Mouse (Mus musculus) hindbrain, postnatal 0 days (tissue): Measurements from ENCODE around the gene Gm19668. TPM values are rescaled to one million over a fixed set of nuclear protein-coding genes. Genes with fewer than 3 reads are reported as not detected.
"Not testable (repeated sequence)": the region's sequence is repeated elsewhere in the genome, so short reads cannot be mapped to it uniquely, and the experiment has no call there.

ENCODE experiments used
- ATAC-seq: fragments of 200-750 bp; cut with Nextera tagmentation; 2 replicates; pipeline ENCODE4 v1.8.0; 2017; ENCODE audit warnings: mild to moderate bottlenecking, moderate TSS enrichment, moderate library complexity
- DNase-seq: peaks from one replicate; pipeline ENCODE4 v3.0.0-alpha.2; 2015; ENCODE audit warnings: low spot score
- H3K27ac ChIP-seq: fragments of 300-500 bp; sonication (generic); 2 replicates; pipeline ENCODE4 v1.5.1; 2014; ENCODE audit warnings: mild to moderate bottlenecking
- H3K27me3 ChIP-seq: fragments of 300-500 bp; sonication (generic); 2 replicates; pipeline ENCODE4 v1.6.1; 2014; ENCODE audit warnings: low read length, mixed read lengths; ENCODE audit not compliant: insufficient read depth
- H3K36me3 ChIP-seq: fragments of 300-500 bp; sonication (generic); 2 replicates; pipeline ENCODE4 v1.6.1; 2014; ENCODE audit warnings: low read length, mixed read lengths; ENCODE audit not compliant: insufficient read depth
- H3K4me1 ChIP-seq: fragments of 300-500 bp; sonication (generic); 2 replicates; pipeline ENCODE4 v1.6.1; 2014; ENCODE audit warnings: antibody characterized with exemption, low read length, mixed read lengths; ENCODE audit not compliant: insufficient read depth
- H3K4me2 ChIP-seq: fragments of 300-500 bp; sonication (generic); 2 replicates; pipeline ENCODE4 v1.6.1; 2014; ENCODE audit warnings: low read depth, mild to moderate bottlenecking, low read length, moderate library complexity, mixed read lengths
- H3K4me3 ChIP-seq: fragments of 300-500 bp; sonication (generic); 2 replicates; pipeline ENCODE4 v1.5.1; 2014; ENCODE audit warnings: low read length
- H3K9ac ChIP-seq: fragments of 300-500 bp; sonication (generic); replicated peaks from 2 replicates; pipeline ENCODE4 v1.6.1; 2014; ENCODE audit warnings: mild to moderate bottlenecking, low read length, moderate library complexity, mixed read lengths
- H3K9me3 ChIP-seq: fragments of 300-500 bp; sonication (generic); 2 replicates; pipeline ENCODE4 v1.6.1; 2016; ENCODE audit warnings: low read length, mixed read lengths
- CTCF ChIP-seq: IDR thresholded peaks from 2 replicates; pipeline ENCODE4 v1.5.1; 2016; ENCODE audit warnings: antibody characterized with exemption, control low read depth, low read depth
- WGBS: fragments of 180-500 bp; shearing (Covaris S2); extraction: QIAGEN DNeasy Blood & Tissue Kit; methylation state at CpG from one replicate; pipeline ENCODE4 v1.1.7; 2014; 5-methylcytosine and 5-hydroxymethylcytosine counted together
- polyA plus RNA-seq: library from polyadenylated mRNA; unstranded; fragments of >200 nt; fragmentation: Nextera tagmentation; extraction: Ambion mirVana; gene quantifications from 2 replicates; pipeline ENCODE4 v1.2.1, GENCODE M21; 2015
- total RNA-seq: library from RNA; depleted of rRNA; stranded (reverse); fragments of >200 nt; gene quantifications from 2 replicates; pipeline ENCODE4 v1.2.3, GENCODE M21; 2014; rRNA removed

Gene Gm19668
- total and polyA plus RNA-seq, 2 experiments from 2014 or later, result not detected

DNA sequence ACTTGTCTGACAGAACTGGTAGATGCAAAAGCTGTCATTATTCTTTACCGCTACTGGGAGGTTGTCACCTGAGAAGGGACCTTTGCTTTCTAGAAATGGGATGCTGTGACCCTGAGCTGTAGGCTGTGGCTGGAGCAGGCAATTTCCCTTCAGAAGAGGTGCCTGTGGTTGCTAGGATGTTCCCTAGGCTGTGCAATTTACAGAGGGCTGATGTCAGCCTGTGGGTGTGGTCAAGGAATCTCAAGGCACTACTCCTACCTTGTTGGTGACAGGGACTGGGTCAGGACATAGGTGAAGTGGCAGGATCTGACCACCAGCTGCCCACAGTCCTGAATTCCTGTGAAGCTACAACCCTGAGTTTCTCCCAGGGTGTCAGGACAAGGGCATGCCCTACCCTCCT lies 29.2 kb downstream of the Gm19668 start:
- 85% methylated on average over 1 of the region's 1 CpGs for WGBS
- Histone ChIP-seq H3K27me3 (no peaks in the 10 kb centered on the region), H3K9ac (no peak overlapping the region), H3K27ac (no peak overlapping the region), H3K4me2 (no peak overlapping the region), H3K4me3 (no peak overlapping the region), H3K4me1 (no peaks in the 10 kb centered on the region), H3K36me3 (no peaks in the 10 kb centered on the region), H3K9me3 (no peaks in the 10 kb centered on the region)
- DNase-seq (no peak), ATAC-seq (no peak)
- TF ChIP-seq CTCF, result no peak

DNA sequence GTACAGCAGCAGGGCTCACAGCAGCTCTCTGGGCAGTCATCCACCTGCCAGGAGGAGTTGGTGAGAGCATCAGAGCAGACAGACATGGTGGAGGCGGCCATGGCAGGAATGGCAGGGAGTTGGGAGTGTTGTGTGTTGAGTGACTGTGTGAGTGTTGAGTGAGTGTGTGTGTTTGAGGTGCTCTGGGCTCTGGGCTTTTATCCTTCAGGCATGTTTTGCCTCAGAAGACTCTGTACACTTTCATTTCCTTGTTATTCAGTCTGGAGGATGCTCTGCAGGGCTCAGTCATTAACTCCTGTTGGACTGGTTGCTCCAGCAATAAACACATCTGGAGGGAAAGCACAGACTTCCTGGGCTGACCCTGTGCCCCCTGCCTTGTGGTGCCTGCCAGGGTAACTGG lies 39.4 kb downstream of the Gm19668 start, which contains the start of gene Gm3233:
Gene Gm3233 (minus strand): TSS at position 101 of the 400 bp plus-strand sequence.
- not testable (repeated sequence) for ATAC-seq, H3K36me3 ChIP-seq
- no CpG with 5 or more reads among the region's 1 CpGs for WGBS

DNA sequence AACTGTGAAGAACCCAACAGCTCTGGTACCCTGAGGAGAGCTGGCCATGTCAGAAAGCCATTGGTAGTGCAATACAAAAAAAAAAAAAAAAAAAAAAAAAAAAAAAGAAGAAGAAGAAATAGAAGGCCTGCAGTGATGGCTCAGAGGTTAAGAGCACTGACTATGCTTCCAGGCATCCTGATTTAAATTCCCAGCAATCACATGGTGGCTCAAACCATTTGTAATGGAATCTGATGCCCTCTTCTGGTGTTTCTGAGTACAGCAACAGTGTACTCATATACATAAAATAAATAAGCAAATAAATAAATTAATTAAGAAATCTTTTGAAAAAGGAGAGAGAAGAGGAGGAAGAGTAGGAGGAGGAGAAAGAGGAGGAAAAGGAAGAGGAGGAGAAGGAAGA lies 45.5 kb downstream of the Gm19668 start:
- DNase-seq (no peak), ATAC-seq (no peak)
- H3K36me3 ChIP-seq, result no peaks in the 10 kb centered on the region
- no peak overlapping the region for H3K27ac ChIP-seq
- no peak overlapping the region for H3K4me2 ChIP-seq
- H3K4me3 ChIP-seq, result no peak overlapping the region
- no peak overlapping the region for H3K9ac ChIP-seq
- no peak for TF ChIP-seq CTCF
- H3K27me3 ChIP-seq, result no peaks in the 10 kb centered on the region
- no peaks in the 10 kb centered on the region for H3K9me3 ChIP-seq
- no peaks in the 10 kb centered on the region for H3K4me1 ChIP-seq

More for the DNA sequence above, 39.4 kb downstream of the Gm19668 start, which contains the start of gene Gm3233:
- H3K4me1 ChIP-seq, H3K4me3 ChIP-seq, H3K9me3 ChIP-seq, DNase-seq, H3K27ac ChIP-seq, H3K9ac ChIP-seq, H3K4me2 ChIP-seq, H3K27me3 ChIP-seq: not testable (repeated sequence)

DNA sequence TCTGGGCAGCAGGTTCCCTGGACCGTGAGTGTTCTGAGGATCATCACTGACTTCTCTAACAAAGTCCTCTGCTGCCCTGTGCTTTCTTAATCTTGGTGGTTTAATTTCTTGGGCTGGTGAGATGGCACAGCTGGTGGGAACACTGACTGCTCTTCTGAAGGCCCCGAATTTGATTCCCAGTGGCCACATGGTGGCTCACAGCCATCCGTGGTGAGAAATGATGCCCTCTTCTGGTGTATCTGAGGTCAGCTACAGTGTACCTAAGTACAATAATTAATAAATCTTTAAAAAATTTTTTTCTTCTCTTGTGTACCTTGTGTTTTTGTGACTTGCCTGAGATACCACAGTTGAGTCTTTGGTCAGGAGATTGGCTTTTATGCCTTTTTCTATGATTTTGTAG lies 46.6 kb downstream of the Gm19668 start:
- not testable (repeated sequence) for H3K36me3 ChIP-seq, ATAC-seq, H3K27ac ChIP-seq, DNase-seq, H3K4me1 ChIP-seq, H3K9me3 ChIP-seq, H3K4me3 ChIP-seq, H3K9ac ChIP-seq, H3K27me3 ChIP-seq, H3K4me2 ChIP-seq
- 60% methylated on average over 3 of the region's 3 CpGs for WGBS

DNA sequence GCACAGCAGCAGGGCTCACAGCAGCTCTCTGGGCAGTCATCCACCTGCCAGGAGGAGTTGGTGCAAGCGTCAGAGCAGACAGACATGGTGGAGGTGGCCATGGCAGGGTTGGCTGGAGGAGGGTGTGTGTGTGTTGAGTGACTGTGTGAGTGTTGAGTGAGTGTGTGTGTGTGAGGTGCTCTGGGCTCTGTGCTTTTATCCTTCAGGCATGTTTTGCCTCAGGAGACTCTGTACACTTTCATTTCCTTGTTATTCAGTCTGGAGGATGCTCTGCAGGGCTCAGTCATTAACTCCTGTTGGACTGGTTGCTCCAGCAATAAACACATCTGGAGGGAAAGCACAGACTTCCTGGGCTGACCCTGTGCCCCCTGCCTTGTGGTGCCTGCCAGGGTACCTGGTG lies 47.7 kb downstream of the Gm19668 start, which contains the start of gene Gm9736:
Gene Gm9736 (minus strand): TSS at position 101 of the 400 bp plus-strand sequence.
- H3K9me3 ChIP-seq, H3K9ac ChIP-seq, H3K27me3 ChIP-seq, H3K27ac ChIP-seq, H3K4me3 ChIP-seq, ATAC-seq, H3K4me1 ChIP-seq, H3K36me3 ChIP-seq, H3K4me2 ChIP-seq, DNase-seq: not testable (repeated sequence)
- WGBS, result 75% methylated on average over 1 of the region's 1 CpGs

DNA sequence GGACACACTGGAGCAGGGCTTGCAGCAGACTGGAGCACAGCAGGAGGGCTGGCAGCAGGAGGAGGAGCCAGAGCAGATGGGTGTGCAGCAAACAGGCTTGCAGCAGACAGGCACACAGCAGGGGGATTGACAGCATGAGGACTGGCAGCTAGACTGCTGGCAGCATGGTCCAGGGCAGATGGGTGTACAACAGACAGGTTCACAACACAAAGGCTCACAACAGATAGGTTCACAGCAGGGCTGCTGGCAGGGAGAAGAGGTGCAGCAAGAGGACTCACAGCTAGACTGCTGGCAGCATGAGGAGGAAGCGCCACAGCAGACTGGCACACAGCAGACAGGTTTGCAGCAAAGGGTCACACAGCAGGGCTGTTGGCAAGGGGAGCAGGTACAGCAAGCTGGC lies 48.2 kb downstream of the Gm19668 start:
- 35% methylated on average over 1 of the region's 1 CpGs for WGBS

More for the DNA sequence above, 48.2 kb downstream of the Gm19668 start:
- not testable (repeated sequence) for ATAC-seq, H3K9me3 ChIP-seq, H3K4me1 ChIP-seq, H3K9ac ChIP-seq, DNase-seq, H3K4me2 ChIP-seq, H3K27me3 ChIP-seq, H3K36me3 ChIP-seq, H3K4me3 ChIP-seq, H3K27ac ChIP-seq

Other genes with a start within 250 kb of the Gm19668 start
Only the 30 nearest of the 33 such genes appear.
- gene Sumo3, start 193.0 kb downstream of the Gm19668 start, total RNA-seq, result 217 and 218 TPM in 2 replicates
- gene Sumo3, start 193.0 kb downstream of the Gm19668 start, polyA plus RNA-seq, result 330 and 348 TPM in 2 replicates
- 4.0 TPM in 1 of 2 replicates, not detected in the other for gene Gm49325, start 192.9 kb downstream of the Gm19668 start, total RNA-seq
- 11.1 and 12.8 TPM in 2 replicates for gene Gm49325, start 192.9 kb downstream of the Gm19668 start, polyA plus RNA-seq
- 45.1 and 48.3 TPM in 2 replicates for gene Ube2g2, start 176.9 kb downstream of the Gm19668 start, total RNA-seq
- 65.8 and 73.8 TPM in 2 replicates for gene Ube2g2, start 176.9 kb downstream of the Gm19668 start, polyA plus RNA-seq
- gene Tspear, start 112.6 kb downstream of the Gm19668 start, total RNA-seq, result 0.42 and 4.4 TPM in 2 replicates
- 0.93 and 1.3 TPM in 2 replicates for gene Tspear, start 112.6 kb downstream of the Gm19668 start, polyA plus RNA-seq
- gene Gm19402, start 108.4 kb downstream of the Gm19668 start, total RNA-seq, result not detected in 2 replicates
- gene Gm19402, start 108.4 kb downstream of the Gm19668 start, polyA plus RNA-seq, result not detected in 2 replicates
- gene Gm9508, start 101.9 kb downstream of the Gm19668 start, total RNA-seq, result not detected in 2 replicates
- not detected in 2 replicates for gene Gm9508, start 101.9 kb downstream of the Gm19668 start, polyA plus RNA-seq
- not detected in 2 replicates for gene Gm10272, start 92.5 kb downstream of the Gm19668 start, total RNA-seq
- not detected in 2 replicates for gene Gm10272, start 92.5 kb downstream of the Gm19668 start, polyA plus RNA-seq
- gene Gm10024, start 87.7 kb downstream of the Gm19668 start, total RNA-seq, result not detected in 2 replicates
- gene Gm10024, start 87.7 kb downstream of the Gm19668 start, polyA plus RNA-seq, result not detected in 2 replicates
- not detected in 2 replicates for gene Gm10142, start 83.3 kb downstream of the Gm19668 start, total RNA-seq
- gene Gm10142, start 83.3 kb downstream of the Gm19668 start, polyA plus RNA-seq, result not detected in 2 replicates
- not detected in 2 replicates for gene Krtap12-1, start 78.5 kb downstream of the Gm19668 start, total RNA-seq
- not detected in 2 replicates for gene Krtap12-1, start 78.5 kb downstream of the Gm19668 start, polyA plus RNA-seq
- gene Gm10100, start 72.6 kb downstream of the Gm19668 start, total RNA-seq, result not detected in 2 replicates
- not detected in 2 replicates for gene Gm10100, start 72.6 kb downstream of the Gm19668 start, polyA plus RNA-seq
- gene Gm18596, start 56.5 kb downstream of the Gm19668 start, total RNA-seq, result not detected in 2 replicates
- not detected in 2 replicates for gene Gm18596, start 56.5 kb downstream of the Gm19668 start, polyA plus RNA-seq
- not detected in 2 replicates for gene Gm9736, start 47.8 kb downstream of the Gm19668 start, total RNA-seq
- gene Gm9736, start 47.8 kb downstream of the Gm19668 start, polyA plus RNA-seq, result not detected in 2 replicates
- gene Gm3233, start 39.5 kb downstream of the Gm19668 start, total RNA-seq, result not detected in 2 replicates
- not detected in 2 replicates for gene Gm3233, start 39.5 kb downstream of the Gm19668 start, polyA plus RNA-seq
- gene Gm3238, start 27.8 kb downstream of the Gm19668 start, total RNA-seq, result not detected in 2 replicates
- gene Gm3238, start 27.8 kb downstream of the Gm19668 start, polyA plus RNA-seq, result not detected in 2 replicates
- gene Gm7138, start 22.2 kb downstream of the Gm19668 start, total RNA-seq, result not detected in 2 replicates
- gene Gm7138, start 22.2 kb downstream of the Gm19668 start, polyA plus RNA-seq, result not detected in 2 replicates
- not detected in 2 replicates for gene Gm3250, start 16.6 kb downstream of the Gm19668 start, total RNA-seq
- gene Gm3250, start 16.6 kb downstream of the Gm19668 start, polyA plus RNA-seq, result not detected in 2 replicates
- not detected in 2 replicates for gene Gm7137, start 10.9 kb downstream of the Gm19668 start, total RNA-seq
- gene Gm7137, start 10.9 kb downstream of the Gm19668 start, polyA plus RNA-seq, result not detected in 2 replicates
- not detected in 2 replicates for gene Gm9639, start 4.1 kb downstream of the Gm19668 start, total RNA-seq
- not detected in 2 replicates for gene Gm9639, start 4.1 kb downstream of the Gm19668 start, polyA plus RNA-seq
- not detected in 2 replicates for gene Gm9507, start 12.7 kb upstream of the Gm19668 start, total RNA-seq
- not detected in 2 replicates for gene Gm9507, start 12.7 kb upstream of the Gm19668 start, polyA plus RNA-seq
- gene Gm2696, start 15.5 kb upstream of the Gm19668 start, total RNA-seq, result not detected in 2 replicates
- gene Gm2696, start 15.5 kb upstream of the Gm19668 start, polyA plus RNA-seq, result not detected in 2 replicates
- gene Krtap10-4, start 28.0 kb upstream of the Gm19668 start, total RNA-seq, result not detected in 2 replicates
- not detected in 2 replicates for gene Krtap10-4, start 28.0 kb upstream of the Gm19668 start, polyA plus RNA-seq
- gene Krtap10-10, start 36.8 kb upstream of the Gm19668 start, total RNA-seq, result not detected in 2 replicates
- not detected in 2 replicates for gene Krtap10-10, start 36.8 kb upstream of the Gm19668 start, polyA plus RNA-seq
- gene Gm36176, start 47.7 kb upstream of the Gm19668 start, total RNA-seq, result not detected in 2 replicates
- not detected in 2 replicates for gene Gm36176, start 47.7 kb upstream of the Gm19668 start, polyA plus RNA-seq
- gene Gm10318, start 53.7 kb upstream of the Gm19668 start, total RNA-seq, result not detected in 2 replicates
- gene Gm10318, start 53.7 kb upstream of the Gm19668 start, polyA plus RNA-seq, result not detected in 2 replicates
- gene Gm3285, start 62.8 kb upstream of the Gm19668 start, total RNA-seq, result not detected in 2 replicates
- not detected in 2 replicates for gene Gm3285, start 62.8 kb upstream of the Gm19668 start, polyA plus RNA-seq
- gene Lrrc3, start 103.4 kb upstream of the Gm19668 start, total RNA-seq, result 27.8 and 31.4 TPM in 2 replicates
- 22.1 and 24.3 TPM in 2 replicates for gene Lrrc3, start 103.4 kb upstream of the Gm19668 start, polyA plus RNA-seq
- 6.5 and 9.1 TPM in 2 replicates for gene Trpm2, start 171.4 kb upstream of the Gm19668 start, total RNA-seq
- 4.6 and 6.8 TPM in 2 replicates for gene Trpm2, start 171.4 kb upstream of the Gm19668 start, polyA plus RNA-seq
- 72.0 and 75.7 TPM in 2 replicates for gene 1810043G02Rik, start 179.4 kb upstream of the Gm19668 start, total RNA-seq
- gene 1810043G02Rik, start 179.4 kb upstream of the Gm19668 start, polyA plus RNA-seq, result 58.5 and 60.4 TPM in 2 replicates
- gene Pfkl, start 210.9 kb upstream of the Gm19668 start, total RNA-seq, result 183 and 208 TPM in 2 replicates
- 96.5 and 101 TPM in 2 replicates for gene Pfkl, start 210.9 kb upstream of the Gm19668 start, polyA plus RNA-seq